Comparison of ENCODE assay signal across 8 mouse cellular contexts in genomic region chr15:79926856-79927416, GRCm38 (mm10). TPM values are rescaled to one million over a fixed set of nuclear protein-coding genes. Genes with fewer than 3 reads are reported as not detected.
DNase-seq lines count a peak whose midpoint lies in the region; ATAC-seq and TF ChIP-seq lines count a peak whose summit lies in the region.

No protein-coding gene starts in this region.

- no peak for TF ChIP-seq EP300 in liver, postnatal 0 days (IDR thresholded peaks at IDR 0.05; ENCODE audit: low read depth)

- peak overlapping the region; percentile 60 for H3K4me3 ChIP-seq in kidney, embryonic 16.5 days (ENCODE audit: low read length)
- peak overlapping the region; percentile 61 for H3K4me3 ChIP-seq in bone marrow macrophage, adult 2 months (ENCODE audit: insufficient read depth, low read length)
- H3K4me3 ChIP-seq in forebrain, embryonic 16.5 days (replicated peaks; ENCODE audit: low read length): peak overlapping the region; percentile 66
- peak overlapping the region; percentile 60 for H3K4me3 ChIP-seq in liver, postnatal 0 days (ENCODE audit: low read depth, low read length)

- H3K4me2 ChIP-seq in kidney, embryonic 16.5 days (replicated peaks; ENCODE audit: low read depth, low read length): peak overlapping the region; percentile 74
- H3K4me2 ChIP-seq in forebrain, embryonic 16.5 days (ENCODE audit: low read length): peak overlapping the region; percentile 79
- peak overlapping the region; percentile 74 for H3K4me2 ChIP-seq in liver, postnatal 0 days (ENCODE audit: low read depth, low read length)

- H3K27me3 ChIP-seq in kidney, embryonic 16.5 days (ENCODE audit: insufficient read depth, low read length): peaks cover 6% of the 10 kb centered on the region; the same call in 1 of the 2 replicates
- H3K27me3 ChIP-seq in forebrain, embryonic 16.5 days (replicated peaks; ENCODE audit: control insufficient read depth, insufficient read depth, low read length): no peaks in the 10 kb centered on the region
- H3K27me3 ChIP-seq in liver, postnatal 0 days (ENCODE audit: insufficient read depth, low read length): 0 out of 2 replicates have a peak, but pooled peaks cover 2% of the 10 kb centered on the region

- H3K36me3 ChIP-seq in kidney, embryonic 16.5 days (ENCODE audit: insufficient read depth, low read length): no peaks in the 10 kb centered on the region
- peaks cover 1% of the 10 kb centered on the region; the same call in 1 of the 2 replicates for H3K36me3 ChIP-seq in forebrain, embryonic 16.5 days (ENCODE audit: control insufficient read depth, insufficient read depth)
- no peaks in the 10 kb centered on the region for H3K36me3 ChIP-seq in liver, postnatal 0 days (replicated peaks; ENCODE audit: insufficient read depth, low read length)

- DNase-seq in kidney, adult 18-20 months: no peak
- no peak for DNase-seq in liver, postnatal 0 days
- no peak for DNase-seq in left cerebral cortex, postnatal 10 days (ENCODE audit: extremely low spot score in 1 of 2, low spot score in 2 of 2)
- DNase-seq in spleen, postnatal 14 days (ENCODE audit: low spot score in 2 of 2): no peak
- DNase-seq in kidney, postnatal 25 days: no peak

- TF ChIP-seq CTCF in bone marrow macrophage, adult 2 months (IDR thresholded peaks at IDR 0.05; ENCODE audit: low read depth, low read length): no peak
- TF ChIP-seq CTCF in liver, postnatal 0 days (IDR thresholded peaks at IDR 0.05; ENCODE audit: low read depth): 0 out of 2 replicates have a peak, but pooled peaks have one; percentile 5

- WGBS in kidney, embryonic 16.5 days: 79% methylated on average over 11 of the region's 11 CpGs
- 70% methylated on average over 11 of the region's 11 CpGs for WGBS in forebrain, embryonic 16.5 days
- WGBS in liver, postnatal 0 days (ENCODE audit: insufficient replicate concordance): 69% methylated on average over 11 of the region's 11 CpGs

- no peak for TF ChIP-seq POLR2A in bone marrow macrophage, adult 2 months (IDR thresholded peaks at IDR 0.05; ENCODE audit: borderline replicate concordance, low read depth, low read length)

- intact Hi-C loops in left cerebral cortex, postnatal 10 days (cut with DNase I): no loop called here

- peak overlapping the region; percentile 73 for H3K9ac ChIP-seq in kidney, embryonic 16.5 days (replicated peaks; ENCODE audit: low read length)
- peak overlapping the region; percentile 67 for H3K9ac ChIP-seq in forebrain, embryonic 16.5 days (replicated peaks; ENCODE audit: low read depth, low read length)
- H3K9ac ChIP-seq in liver, postnatal 0 days (replicated peaks): peak overlapping the region; percentile 86

- peaks cover 11% of the 10 kb centered on the region for H3K4me1 ChIP-seq in kidney, embryonic 16.5 days (ENCODE audit: insufficient read depth, low read length)
- peaks cover 22% of the 10 kb centered on the region for H3K4me1 ChIP-seq in bone marrow macrophage, adult 2 months (ENCODE audit: control insufficient read depth, insufficient read depth, low read length)
- H3K4me1 ChIP-seq in forebrain, embryonic 16.5 days (replicated peaks; ENCODE audit: control insufficient read depth, insufficient read depth, low read length): peaks cover 10% of the 10 kb centered on the region
- H3K4me1 ChIP-seq in liver, postnatal 0 days (ENCODE audit: insufficient read depth): peaks cover 24% of the 10 kb centered on the region

- peak overlapping the region; percentile 77 for H3K27ac ChIP-seq in kidney, embryonic 16.5 days (ENCODE audit: low read length)
- peak overlapping the region; percentile 43 for H3K27ac ChIP-seq in bone marrow macrophage, adult 2 months (ENCODE audit: insufficient read depth, low read depth, low read length)
- H3K27ac ChIP-seq in forebrain, embryonic 16.5 days (ENCODE audit: low read length): no peak overlapping the region
- H3K27ac ChIP-seq in liver, postnatal 0 days (ENCODE audit: low read depth): peak overlapping the region; percentile 85

- H3K9me3 ChIP-seq in kidney, embryonic 16.5 days (ENCODE audit: low read length): no peaks in the 10 kb centered on the region
- peaks cover 1% of the 10 kb centered on the region; the same call in 1 of the 2 replicates for H3K9me3 ChIP-seq in forebrain, embryonic 16.5 days (ENCODE audit: control insufficient read depth, low read length)
- no peaks in the 10 kb centered on the region for H3K9me3 ChIP-seq in liver, postnatal 0 days (ENCODE audit: low read length)

- 0 out of 2 replicates have a peak, but pooled peaks have one; percentile 6 for ATAC-seq in kidney, embryonic 16.5 days (ENCODE audit: low FRiP score, low TSS enrichment)
- ATAC-seq in forebrain, embryonic 16.5 days: no peak
- ATAC-seq in liver, postnatal 0 days: no peak

RNA-seq across cellular contexts. Expression of gene Apobec3, which starts 35.5 kb away (rescaled TPM):
- 29.3 and 36.5 TPM in 2 replicates for polyA plus RNA-seq in kidney, embryonic 16.5 days (2015; fragmentation: Nextera tagmentation; extraction: Ambion mirVana)
- 179 and 198 TPM in 2 replicates for polyA plus RNA-seq in bone marrow macrophage, adult 2 months (2012; ENCODE audit: insufficient read depth, insufficient read length, missing spikeins)
- polyA plus RNA-seq in forebrain, embryonic 16.5 days (2015; fragmentation: Nextera tagmentation; extraction: Ambion mirVana): 6.7 and 8.5 TPM in 2 replicates
- polyA plus RNA-seq in liver, postnatal 0 days (2015; fragmentation: Nextera tagmentation; extraction: Ambion mirVana): 34.6 and 38.1 TPM in 2 replicates
- 1 to 10 TPM; 4.4 to 4.7 TPM for total RNA-seq in left cerebral cortex, postnatal 10 days (2021)

RNA-seq across cellular contexts. Expression of gene Cbx7, which starts 44.0 kb away (rescaled TPM):
- polyA plus RNA-seq in kidney, embryonic 16.5 days (2015; fragmentation: Nextera tagmentation; extraction: Ambion mirVana): 3.3 and 3.9 TPM in 2 replicates
- 18.5 and 32.9 TPM in 2 replicates for polyA plus RNA-seq in bone marrow macrophage, adult 2 months (2012; ENCODE audit: insufficient read depth, insufficient read length, missing spikeins)
- polyA plus RNA-seq in forebrain, embryonic 16.5 days (2015; fragmentation: Nextera tagmentation; extraction: Ambion mirVana): 3.0 and 4.0 TPM in 2 replicates
- 1.0 and 1.2 TPM in 2 replicates for polyA plus RNA-seq in liver, postnatal 0 days (2015; fragmentation: Nextera tagmentation; extraction: Ambion mirVana)
- 1 to 10 TPM; 5.6 to 7.1 TPM for total RNA-seq in left cerebral cortex, postnatal 10 days (2021)
